Mouse (Mus musculus) ES-CJ7 (cell line): Measurements from ENCODE around the gene Gbgt1.

Experiments
- DNase-seq: peaks from one replicate; pipeline ENCODE4 v3.0.0; 2011; ENCODE audit warnings: low read depth, low spot score

The Gbgt1 gene

DNA sequence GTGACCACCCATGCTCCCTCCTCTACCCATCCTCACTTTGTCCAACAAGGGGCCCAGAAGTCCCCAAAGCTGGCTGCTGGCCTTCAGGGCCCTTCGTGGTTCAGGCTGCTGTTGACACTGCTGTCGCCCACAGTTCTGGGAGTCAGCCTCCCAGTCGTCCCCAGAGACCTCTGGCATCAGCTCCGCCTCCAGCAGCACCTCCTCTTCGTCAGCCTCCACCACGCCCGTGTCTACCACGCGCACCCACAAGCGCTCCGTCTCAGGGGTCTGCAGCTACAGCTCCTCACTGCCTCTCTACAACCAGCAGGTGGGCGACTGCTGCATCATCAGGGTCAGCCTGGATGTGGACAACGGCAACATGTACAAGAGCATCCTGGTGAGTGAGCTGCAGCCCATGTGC is 52.5 kb downstream of the Gbgt1 start:
- DNase-seq = no peak

DNA sequence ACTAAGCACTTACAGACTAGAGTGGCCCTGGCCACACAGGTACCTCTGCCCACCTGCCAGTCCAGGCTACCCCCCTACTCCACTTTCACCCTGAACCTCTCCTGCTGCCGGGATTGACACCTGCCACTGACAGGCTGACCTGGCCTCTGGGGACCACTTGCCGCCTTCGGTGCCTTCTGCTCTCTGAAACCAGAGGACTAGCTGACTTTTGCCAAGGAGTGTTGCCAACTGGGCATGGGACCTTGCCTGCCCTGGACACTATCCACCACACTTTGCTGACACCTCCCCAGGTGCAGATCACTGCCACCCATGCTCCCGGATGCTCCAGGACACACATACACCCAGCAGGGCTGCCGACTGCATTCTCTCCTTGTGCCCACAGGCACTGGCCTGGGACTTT is 55.6 kb downstream of the Gbgt1 start:
- DNase-seq = no peak
